ENCODE assay signal across 7 mouse cellular contexts in genomic region chr8:70585258-70585652, GRCm38 (mm10). TPM values are rescaled to one million over a fixed set of nuclear protein-coding genes. Genes with fewer than 3 reads are reported as not detected.
DNase-seq lines count a peak whose midpoint lies in the region; ATAC-seq and TF ChIP-seq lines count a peak whose summit lies in the region.

No protein-coding gene starts in this region.

- peak; percentile 69 for DNase-seq in 416B (ENCODE audit: low read depth)
- peak; percentile 60 for DNase-seq in CD4-positive helper T cell, adult 2 months (ENCODE audit: low read depth, low spot score)
- peak; percentile 63 to 65 for DNase-seq in cerebellum, postnatal 10 days
- peak; percentile 53 to 71 for DNase-seq in gastrocnemius, postnatal 36 days
- DNase-seq in lung, embryonic 14.5 days = peak; percentile 60

- peak; percentile 86 for TF ChIP-seq CTCF in intestine, postnatal 0 days (IDR thresholded peaks at IDR 0.05; ENCODE audit: low read depth)
- TF ChIP-seq CTCF in lung, embryonic 14.5 days (IDR thresholded peaks at IDR 0.05; ENCODE audit: low read depth) = peak; percentile 78

- no peak overlapping the region for H3K4me3 ChIP-seq in intestine, postnatal 0 days (ENCODE audit: low read depth, low read length)
- no peak overlapping the region for H3K4me3 ChIP-seq in lung, embryonic 14.5 days (ENCODE audit: low read depth, low read length)

- no peaks in the 10 kb centered on the region for H3K9me3 ChIP-seq in intestine, postnatal 0 days (ENCODE audit: control insufficient read depth)
- H3K9me3 ChIP-seq in lung, embryonic 14.5 days (ENCODE audit: low read depth, low read length) = no peaks in the 10 kb centered on the region

- no peak overlapping the region; the same call in 1 of the 2 replicates for H3K27ac ChIP-seq in intestine, postnatal 0 days (ENCODE audit: low read depth, low read length)
- H3K27ac ChIP-seq in lung, embryonic 14.5 days (ENCODE audit: low read depth) = no peak overlapping the region

- intact Hi-C loops in gastrocnemius, postnatal 36 days (cut with DNase I) = loop anchor here (2.0 kb wide), 1 partner anchor 24 kb away; no protein-coding TSS in a partner anchor

- H3K9ac ChIP-seq in intestine, postnatal 0 days (ENCODE audit: low read depth, low read length) = no peak overlapping the region
- H3K9ac ChIP-seq in lung, embryonic 14.5 days = no peak overlapping the region

- H3K4me1 ChIP-seq in intestine, postnatal 0 days (replicated peaks; ENCODE audit: control insufficient read depth, insufficient read depth, low read length) = no peaks in the 10 kb centered on the region
- no peaks in the 10 kb centered on the region for H3K4me1 ChIP-seq in lung, embryonic 14.5 days (ENCODE audit: insufficient read depth)

- WGBS in intestine, postnatal 0 days = 40% methylated on average over 7 of the region's 7 CpGs
- 42% methylated on average over 7 of the region's 7 CpGs for WGBS in lung, embryonic 14.5 days

- H3K4me2 ChIP-seq in intestine, postnatal 0 days (replicated peaks; ENCODE audit: low read depth) = no peak overlapping the region
- no peak overlapping the region for H3K4me2 ChIP-seq in lung, embryonic 14.5 days

- ATAC-seq in intestine, postnatal 0 days = peak; percentile 62
- ATAC-seq in lung, embryonic 14.5 days (ENCODE audit: insufficient read depth) = peak; percentile 75
- peak; percentile 73 for ATAC-seq in neutrophil, adult 5-6 weeks (ENCODE audit: extremely low read depth, insufficient number of reproducible peaks, low FRiP score, poor library complexity, severe bottlenecking)

- no peaks in the 10 kb centered on the region for H3K27me3 ChIP-seq in intestine, postnatal 0 days (replicated peaks; ENCODE audit: control insufficient read depth, insufficient read depth, low read length)
- no peaks in the 10 kb centered on the region for H3K27me3 ChIP-seq in lung, embryonic 14.5 days (ENCODE audit: insufficient read depth, low read length)

- peaks cover 85% of the 10 kb centered on the region for H3K36me3 ChIP-seq in intestine, postnatal 0 days (ENCODE audit: control insufficient read depth, insufficient read depth)
- peaks cover 84% of the 10 kb centered on the region for H3K36me3 ChIP-seq in lung, embryonic 14.5 days (ENCODE audit: insufficient read depth)

RNA-seq across cellular contexts. Expression of gene Isyna1, which starts 8.9 kb away (rescaled TPM):
- 1 to 10 TPM; 4.1 to 5.1 TPM for total RNA-seq in gastrocnemius, postnatal 36 days (2021)
- polyA plus RNA-seq in intestine, postnatal 0 days (2015; fragmentation: Nextera tagmentation; extraction: Ambion mirVana) = 19.4 and 21.0 TPM in 2 replicates
- 91.6 and 107 TPM in 2 replicates for polyA plus RNA-seq in lung, embryonic 14.5 days (2014; fragmentation: Nextera tagmentation; extraction: Ambion mirVana)
- 51.3 and 51.4 TPM in 2 replicates for total RNA-seq in neutrophil, adult 5-6 weeks (2017)

RNA-seq across cellular contexts. Expression of gene Ssbp4, which starts 23.4 kb away (rescaled TPM):
- 10 to 100 TPM; 12.5 to 15.9 TPM for total RNA-seq in gastrocnemius, postnatal 36 days (2021)
- polyA plus RNA-seq in intestine, postnatal 0 days (2015; fragmentation: Nextera tagmentation; extraction: Ambion mirVana) = 63.2 and 65.3 TPM in 2 replicates
- 127 and 143 TPM in 2 replicates for polyA plus RNA-seq in lung, embryonic 14.5 days (2014; fragmentation: Nextera tagmentation; extraction: Ambion mirVana)
- 31.3 and 45.8 TPM in 2 replicates for total RNA-seq in neutrophil, adult 5-6 weeks (2017)

RNA-seq across cellular contexts. Expression of gene Lrrc25, which starts 30.7 kb away (rescaled TPM):
- total RNA-seq in gastrocnemius, postnatal 36 days (2021) = under 1 TPM; 0.38 to 0.64 TPM
- polyA plus RNA-seq in intestine, postnatal 0 days (2015; fragmentation: Nextera tagmentation; extraction: Ambion mirVana) = 2.1 and 2.2 TPM in 2 replicates
- polyA plus RNA-seq in lung, embryonic 14.5 days (2014; fragmentation: Nextera tagmentation; extraction: Ambion mirVana) = 1.9 TPM in 2 replicates
- 54.1 and 63.7 TPM in 2 replicates for total RNA-seq in neutrophil, adult 5-6 weeks (2017)

RNA-seq across cellular contexts. Expression of gene Ell, which starts 46.0 kb away (rescaled TPM):
- total RNA-seq in gastrocnemius, postnatal 36 days (2021) = 10 to 100 TPM in 1 of 2 experiments, 1 to 10 TPM in 1; 9.6 to 10.5 TPM
- 11.8 and 13.0 TPM in 2 replicates for polyA plus RNA-seq in intestine, postnatal 0 days (2015; fragmentation: Nextera tagmentation; extraction: Ambion mirVana)
- polyA plus RNA-seq in lung, embryonic 14.5 days (2014; fragmentation: Nextera tagmentation; extraction: Ambion mirVana) = 18.5 and 20.0 TPM in 2 replicates
- 38.8 and 40.6 TPM in 2 replicates for total RNA-seq in neutrophil, adult 5-6 weeks (2017)

RNA-seq across cellular contexts. Expression of gene Gdf15, which starts 47.0 kb away (rescaled TPM):
- total RNA-seq in gastrocnemius, postnatal 36 days (2021) = under 1 TPM in 1 of 2 experiments, not detected in 1; 0.18 TPM
- 1.7 and 1.9 TPM in 2 replicates for polyA plus RNA-seq in intestine, postnatal 0 days (2015; fragmentation: Nextera tagmentation; extraction: Ambion mirVana)
- polyA plus RNA-seq in lung, embryonic 14.5 days (2014; fragmentation: Nextera tagmentation; extraction: Ambion mirVana) = 0.12 and 0.22 TPM in 2 replicates
- total RNA-seq in neutrophil, adult 5-6 weeks (2017) = not detected in 2 replicates

Comparison
In these comparisons a context has a peak if more than half of its experiments do, and no peak if none do; other contexts are left out.
1. RNA of gene Lrrc25, which starts 30.7 kb away (total RNA-seq): 54.1 to 63.7 TPM in neutrophil, adult 5-6 weeks; 0.38 to 0.64 TPM in gastrocnemius, postnatal 36 days; every median in the first group is over 10 times any median in the second.
2. Peak in every context shown above with its lines, with median percentiles within 50 percentile points of each other: DNase-seq and ATAC-seq.